Mouse (Mus musculus): ENCODE results near the gene Cdip1.

- TF ChIP-seq CTCF (conservative IDR thresholded peaks at IDR 0.05; ENCODE audit: low read length) (no peak), POU5F1 (IDR thresholded peaks at IDR 0.05; ENCODE audit: borderline replicate concordance, low read length) (no peak)
Measured at GRCm38 (mm10) chr16:4742186-4742585, 47.9 kb downstream of the Cdip1 start.

Measured in E14TG2a.4 (cell line).